Mouse (Mus musculus) ES-Bruce4 (cell line): ENCODE data around the gene Rfc2.

Source experiments
- CTCF ChIP-seq: IDR thresholded peaks from one replicate; pipeline ENCODE4 v1.8.1; 2011; ENCODE audit warnings: low read depth, low read length
- EP300 ChIP-seq: IDR thresholded peaks from 2 replicates; pipeline ENCODE4 v1.6.1; 2011; ENCODE audit warnings: low read depth, low read length; ENCODE audit not compliant: insufficient read depth
- POLR2A ChIP-seq: IDR thresholded peaks from one replicate; pipeline ENCODE4 v1.8.1; 2011; ENCODE audit warnings: low read length; ENCODE audit not compliant: insufficient read depth

DNA sequence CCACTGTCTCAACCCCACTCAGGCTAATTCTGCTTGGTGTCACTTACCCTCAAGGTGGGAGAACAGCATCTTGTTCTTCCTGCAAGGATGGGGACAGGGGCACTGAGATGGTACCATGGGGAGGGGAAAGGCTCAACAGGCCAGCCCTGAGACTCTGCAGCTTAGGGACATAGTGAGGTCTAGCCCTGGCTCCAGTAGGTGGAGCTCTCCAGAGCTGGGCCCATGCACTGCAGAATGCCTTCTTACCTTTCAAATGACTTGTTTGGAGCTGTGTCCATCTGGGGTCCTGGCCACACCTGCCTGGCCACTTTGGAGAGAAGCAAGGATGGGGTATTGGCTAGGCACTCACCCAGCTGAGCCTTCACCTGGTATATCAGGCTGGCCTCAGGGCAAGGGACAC, 25.1 kb downstream of the Rfc2 start:
- peak; percentile 61 for TF ChIP-seq CTCF
- no peak for TF ChIP-seq EP300
- TF ChIP-seq POLR2A, result no peak
